Mouse (Mus musculus): ENCODE results near the gene Rgma. TPM values are rescaled to one million over a fixed set of nuclear protein-coding genes. Genes with fewer than 3 reads are reported as not detected.

Rgma gene
- polyA plus RNA-seq, 1 experiment, result 33.5 TPM

DNA sequence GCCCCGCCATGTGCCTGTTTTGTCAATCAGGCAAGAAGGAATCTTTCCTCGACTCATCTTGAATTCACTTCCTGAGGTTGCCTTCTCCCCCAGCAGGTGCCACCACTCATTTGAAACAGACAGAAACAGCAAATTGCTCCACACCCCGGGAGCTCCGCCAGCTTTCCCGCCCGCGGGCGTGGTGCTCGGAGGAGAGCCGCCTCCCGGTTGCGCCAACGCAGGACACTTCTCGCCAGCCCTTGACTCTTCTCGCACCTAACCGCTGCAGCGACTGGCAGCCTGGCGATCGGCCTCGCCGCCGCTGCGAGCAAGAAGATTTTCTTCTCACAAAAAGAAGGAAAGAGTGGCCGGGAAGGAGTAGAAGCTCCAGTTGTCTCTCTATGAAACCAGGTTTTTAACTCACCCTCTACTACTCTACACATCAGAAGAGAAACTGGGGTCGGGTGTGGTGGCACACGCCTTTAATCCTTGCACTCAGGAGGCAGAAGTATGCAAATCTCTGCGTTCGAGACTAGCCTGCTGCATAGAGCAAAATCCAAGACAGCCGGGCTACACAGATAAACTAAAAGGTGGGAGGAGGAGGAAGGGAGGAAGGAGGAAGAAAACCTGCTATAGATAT is 2.8 kb upstream of the Rgma start:
- H3K4me3 ChIP-seq (replicated peaks; ENCODE audit: insufficient read depth, low read depth, low read length), result no peak overlapping the region
- WGBS, result 12% methylated on average over 29 of the region's 29 CpGs

DNA sequence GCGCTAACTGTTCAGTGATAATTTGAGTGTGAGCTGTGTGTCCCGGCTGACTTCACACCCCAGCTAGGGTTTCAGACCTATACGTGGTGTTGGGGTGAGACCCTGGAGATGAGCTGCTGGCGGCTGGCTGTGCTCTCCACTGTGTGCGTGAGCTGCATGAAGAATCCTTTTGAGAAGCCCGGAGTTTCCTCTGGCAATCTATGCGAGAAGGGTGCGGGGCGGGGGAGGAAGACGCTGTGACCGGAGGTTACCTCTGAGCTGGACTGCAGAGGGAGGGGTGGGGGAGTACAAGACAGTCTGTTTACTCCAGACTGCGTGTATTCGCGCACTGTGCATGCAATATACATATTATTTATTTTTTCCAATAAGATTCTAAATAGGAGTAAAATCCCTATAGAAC is 582 bp upstream of the Rgma start:
- Histone ChIP-seq H3K4me1 (ENCODE audit: control insufficient read depth, insufficient read depth, low read length) (no peaks in the 10 kb centered on the region), H3K27me3 (ENCODE audit: control insufficient read depth, insufficient read depth, low read length) (no peaks in the 10 kb centered on the region), H3K27ac (ENCODE audit: insufficient read depth, low read length) (no peak overlapping the region), H3K4me3 (replicated peaks; ENCODE audit: insufficient read depth, low read depth, low read length) (peak overlapping the region; percentile 77)
- no peak for TF ChIP-seq CTCF (IDR thresholded peaks at IDR 0.05; ENCODE audit: borderline replicate concordance, insufficient read depth, low read depth, low read length)
- 18% methylated on average over 14 of the region's 14 CpGs for WGBS
- DNase-seq, result peak in 1 of 2 experiments; percentile 57

More for the DNA sequence above, 2.8 kb upstream of the Rgma start:
- peak; percentile 55 to 60 for DNase-seq
- no peaks in the 10 kb centered on the region for H3K4me1 ChIP-seq (ENCODE audit: control insufficient read depth, insufficient read depth, low read length)
- no peaks in the 10 kb centered on the region for H3K27me3 ChIP-seq (ENCODE audit: control insufficient read depth, insufficient read depth, low read length)
- H3K27ac ChIP-seq (ENCODE audit: insufficient read depth, low read length), result no peak overlapping the region
- TF ChIP-seq CTCF (IDR thresholded peaks at IDR 0.05; ENCODE audit: borderline replicate concordance, insufficient read depth, low read depth, low read length) (0 out of 2 replicates have a peak, but pooled peaks have one; percentile 1), POLR2A (IDR thresholded peaks at IDR 0.05; ENCODE audit: borderline replicate concordance, insufficient read depth, low read length) (no peak)

DNA sequence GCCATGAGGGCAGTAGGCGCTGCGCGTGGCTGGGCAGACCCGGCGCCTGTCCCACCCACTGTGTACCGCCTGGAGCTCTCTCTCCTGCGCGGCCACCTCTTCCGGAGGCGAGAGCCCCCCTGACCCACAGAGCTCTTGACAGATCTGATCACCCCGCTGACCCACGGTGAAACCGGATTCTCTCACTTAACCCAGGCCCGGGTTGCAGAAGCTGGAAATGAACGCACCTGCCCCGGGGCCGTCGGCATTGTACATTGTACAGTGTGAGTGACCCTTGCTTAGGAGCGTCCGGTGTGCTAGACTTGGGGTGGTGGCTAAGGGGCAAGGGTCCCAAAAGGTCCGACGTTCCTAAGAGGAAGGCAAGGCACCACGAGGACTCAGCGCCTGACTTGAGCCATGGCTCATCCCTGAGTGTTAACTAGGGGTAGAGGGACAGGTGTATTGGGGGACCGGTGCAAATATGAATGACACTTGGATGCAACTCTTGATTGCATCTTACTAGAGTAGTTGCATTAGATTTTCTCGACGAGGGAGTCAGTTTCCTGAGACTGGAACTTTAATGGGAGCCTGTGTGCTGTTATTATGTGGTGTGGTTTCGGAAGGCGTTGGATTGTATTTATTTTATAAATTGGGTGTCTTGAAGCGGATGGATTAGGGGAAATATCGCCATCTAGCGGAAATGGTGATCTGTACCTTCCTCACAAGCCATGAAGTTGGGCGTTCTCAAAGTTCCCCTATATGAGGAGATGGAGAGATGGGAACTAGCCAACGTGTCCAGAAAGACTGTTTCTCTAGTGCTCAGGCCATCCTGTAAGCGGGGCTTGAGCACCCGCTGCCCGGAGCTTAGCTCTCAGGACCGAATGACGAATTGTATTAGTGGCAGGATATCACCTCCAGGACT is 1.0 kb downstream of the Rgma start:
- no peak for TF ChIP-seq POLR2A (IDR thresholded peaks at IDR 0.05; ENCODE audit: borderline replicate concordance, insufficient read depth, low read length)
- TF ChIP-seq CTCF (IDR thresholded peaks at IDR 0.05; ENCODE audit: borderline replicate concordance, insufficient read depth, low read depth, low read length), result peak; percentile 43; the same call in 1 of the 2 replicates
- peak; percentile 71 to 80 for DNase-seq
- Histone ChIP-seq H3K4me1 (ENCODE audit: control insufficient read depth, insufficient read depth, low read length) (no peaks in the 10 kb centered on the region), H3K27ac (ENCODE audit: insufficient read depth, low read length) (peak overlapping the region; percentile 32; the same call in 1 of the 2 replicates), H3K4me3 (replicated peaks; ENCODE audit: insufficient read depth, low read depth, low read length) (peak overlapping the region; percentile 67), H3K27me3 (ENCODE audit: control insufficient read depth, insufficient read depth, low read length) (no peaks in the 10 kb centered on the region)
- WGBS, result under 1% methylated on average over 39 of the region's 39 CpGs

DNA sequence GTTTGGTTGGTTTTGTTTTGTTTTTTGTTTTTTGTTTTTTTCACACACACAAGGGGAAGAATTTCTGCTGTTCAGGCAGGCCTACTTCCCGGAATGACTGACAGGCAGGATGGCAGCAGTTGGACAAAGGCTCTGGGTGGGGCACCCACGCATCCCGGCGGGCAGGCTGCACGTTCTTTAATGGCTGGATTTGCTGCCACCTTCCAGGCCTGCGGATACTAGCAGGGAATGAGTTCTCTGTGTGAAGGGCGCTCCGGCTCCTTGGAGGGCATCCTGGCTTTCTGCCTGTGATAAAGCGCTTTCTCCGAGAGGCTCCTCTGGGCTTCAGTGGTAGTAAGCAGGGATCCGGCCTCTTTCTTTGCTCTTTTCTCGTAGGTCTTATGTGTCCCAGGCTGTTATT is 2.0 kb downstream of the Rgma start:
- no peaks in the 10 kb centered on the region for H3K4me1 ChIP-seq (ENCODE audit: control insufficient read depth, insufficient read depth, low read length)
- TF ChIP-seq POLR2A (IDR thresholded peaks at IDR 0.05; ENCODE audit: borderline replicate concordance, insufficient read depth, low read length), result no peak
- TF ChIP-seq CTCF (IDR thresholded peaks at IDR 0.05; ENCODE audit: borderline replicate concordance, insufficient read depth, low read depth, low read length), result no peak
- 49% methylated on average over 12 of the region's 12 CpGs for WGBS
- H3K27me3 ChIP-seq (ENCODE audit: control insufficient read depth, insufficient read depth, low read length), result no peaks in the 10 kb centered on the region
- no peak overlapping the region for H3K27ac ChIP-seq (ENCODE audit: insufficient read depth, low read length)
- no peak overlapping the region for H3K4me3 ChIP-seq (replicated peaks; ENCODE audit: insufficient read depth, low read depth, low read length)
- DNase-seq, result peak; percentile 29 to 40

DNA sequence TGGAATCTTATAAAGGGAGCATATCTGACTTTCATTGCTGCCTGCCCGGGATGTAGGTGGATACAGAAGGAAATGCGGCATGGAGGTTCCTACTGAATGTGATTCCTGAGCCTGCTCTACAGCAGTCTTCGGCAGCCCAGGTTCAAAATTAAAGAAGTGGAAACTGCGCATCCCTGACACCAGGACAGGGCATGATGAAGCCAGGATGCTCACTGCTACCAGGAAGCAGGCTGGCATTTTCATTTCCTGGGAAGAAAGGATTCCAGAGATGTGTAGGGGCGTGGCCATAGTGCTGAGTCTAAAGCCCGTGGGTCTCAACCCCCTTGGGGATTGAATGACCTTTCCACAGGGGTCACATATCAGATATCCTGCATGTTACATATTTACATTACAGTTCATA is 2.7 kb downstream of the Rgma start:
- TF ChIP-seq CTCF (IDR thresholded peaks at IDR 0.05; ENCODE audit: borderline replicate concordance, insufficient read depth, low read depth, low read length), result no peak
- no peak for TF ChIP-seq POLR2A (IDR thresholded peaks at IDR 0.05; ENCODE audit: borderline replicate concordance, insufficient read depth, low read length)
- Histone ChIP-seq H3K4me3 (replicated peaks; ENCODE audit: insufficient read depth, low read depth, low read length) (no peak overlapping the region), H3K27ac (ENCODE audit: insufficient read depth, low read length) (no peak overlapping the region), H3K27me3 (ENCODE audit: control insufficient read depth, insufficient read depth, low read length) (no peaks in the 10 kb centered on the region), H3K4me1 (ENCODE audit: control insufficient read depth, insufficient read depth, low read length) (peaks cover under 1% of the 10 kb centered on the region; the same call in 1 of the 2 replicates)
- 83% methylated on average over 6 of the region's 6 CpGs for WGBS
- no peak for DNase-seq

DNA sequence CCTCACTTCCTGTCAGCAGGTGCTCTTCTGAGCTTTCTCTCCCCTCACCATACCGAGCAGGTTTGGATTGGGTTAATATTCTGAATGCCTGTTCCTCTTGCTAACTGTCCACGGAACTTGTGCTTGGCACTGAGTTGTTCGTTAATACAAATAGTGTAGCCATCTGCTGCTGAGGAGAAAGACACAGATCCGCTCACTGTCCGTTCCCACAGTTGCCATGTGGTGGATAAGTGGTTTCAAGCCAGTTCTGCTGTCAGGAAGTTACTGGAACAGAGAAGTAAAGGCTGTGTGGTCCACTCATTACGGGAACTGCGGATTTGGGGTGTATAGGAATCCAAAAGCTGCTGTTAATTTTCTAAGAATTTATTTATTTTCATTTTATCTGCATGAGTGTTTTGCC is 7.5 kb downstream of the Rgma start:
- H3K4me3 ChIP-seq (replicated peaks; ENCODE audit: insufficient read depth, low read depth, low read length), result no peak overlapping the region
- peak in 1 of 2 experiments; percentile 41 for DNase-seq
- H3K27me3 ChIP-seq (ENCODE audit: control insufficient read depth, insufficient read depth, low read length), result no peaks in the 10 kb centered on the region
- no peak for TF ChIP-seq POLR2A (IDR thresholded peaks at IDR 0.05; ENCODE audit: borderline replicate concordance, insufficient read depth, low read length)
- no peak for TF ChIP-seq CTCF (IDR thresholded peaks at IDR 0.05; ENCODE audit: borderline replicate concordance, insufficient read depth, low read depth, low read length)
- H3K27ac ChIP-seq (ENCODE audit: insufficient read depth, low read length), result no peak overlapping the region
- H3K4me1 ChIP-seq (ENCODE audit: control insufficient read depth, insufficient read depth, low read length), result peaks cover 2% of the 10 kb centered on the region; the same call in 1 of the 2 replicates
- WGBS, result 14% methylated on average over 7 of the region's 7 CpGs

DNA sequence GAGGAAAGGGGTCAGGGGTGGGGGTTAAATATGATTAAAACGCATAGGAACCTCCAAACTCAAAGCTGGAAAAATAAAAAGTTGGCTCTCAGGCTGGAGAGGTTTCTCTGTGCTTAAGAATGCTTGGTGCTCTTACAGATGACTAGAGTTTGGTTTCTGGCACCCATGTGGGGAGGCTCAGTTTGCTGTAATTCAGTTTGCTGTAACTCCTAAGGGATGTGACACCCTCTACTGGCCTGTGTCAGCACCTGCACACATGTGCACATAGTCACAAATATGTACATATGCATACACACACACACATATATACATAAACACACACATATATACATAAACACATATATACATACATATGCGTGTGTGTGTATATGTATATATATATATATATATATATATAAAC is 13.6 kb downstream of the Rgma start:
- no peak overlapping the region for H3K4me3 ChIP-seq (replicated peaks; ENCODE audit: insufficient read depth, low read depth, low read length)
- no peak for DNase-seq
- TF ChIP-seq POLR2A (IDR thresholded peaks at IDR 0.05; ENCODE audit: borderline replicate concordance, insufficient read depth, low read length), result no peak
- no peak for TF ChIP-seq CTCF (IDR thresholded peaks at IDR 0.05; ENCODE audit: borderline replicate concordance, insufficient read depth, low read depth, low read length)
- peaks cover 3% of the 10 kb centered on the region; the same call in 1 of the 2 replicates for H3K4me1 ChIP-seq (ENCODE audit: control insufficient read depth, insufficient read depth, low read length)
- H3K27ac ChIP-seq (ENCODE audit: insufficient read depth, low read length), result no peak overlapping the region
- 91% methylated on average over 2 of the region's 2 CpGs for WGBS
- no peaks in the 10 kb centered on the region for H3K27me3 ChIP-seq (ENCODE audit: control insufficient read depth, insufficient read depth, low read length)

Measured in cerebellum, adult 2 months (tissue).